Mouse (Mus musculus) midbrain, embryonic 12.5 days (tissue): ENCODE measurements around the gene Mpzl1. TPM values are rescaled to one million over a fixed set of nuclear protein-coding genes. Genes with fewer than 3 reads are reported as not detected.
A peak's percentile ranks its signal among the peaks of the same experiment; 100 is the strongest.

Experiments used
- ATAC-seq: fragments of 200-750 bp; cut with Nextera tagmentation; 2 replicates; pipeline ENCODE4 v1.8.0; 2017; ENCODE audit warnings: low read depth, moderate TSS enrichment, moderate library complexity; ENCODE audit not compliant: low FRiP score
- H3K27ac ChIP-seq: fragments of 300-500 bp; sonication (generic); replicated peaks from 2 replicates; pipeline ENCODE4 v1.5.1; 2016; ENCODE audit warnings: mild to moderate bottlenecking
- H3K27me3 ChIP-seq: fragments of 300-500 bp; sonication (generic); 2 replicates; pipeline ENCODE4 v1.6.1; 2016; ENCODE audit warnings: mild to moderate bottlenecking
- H3K36me3 ChIP-seq: fragments of 300-500 bp; sonication (generic); 2 replicates; pipeline ENCODE4 v1.6.1; 2016
- H3K4me1 ChIP-seq: fragments of 300-500 bp; sonication (generic); 2 replicates; pipeline ENCODE4 v1.6.1; 2016
- H3K4me2 ChIP-seq: fragments of 300-500 bp; sonication (generic); replicated peaks from 2 replicates; pipeline ENCODE4 v1.6.1; 2016; ENCODE audit warnings: mild to moderate bottlenecking, moderate library complexity
- H3K4me3 ChIP-seq: fragments of 300-500 bp; sonication (generic); 2 replicates; pipeline ENCODE4 v1.5.1; 2016; ENCODE audit warnings: mild to moderate bottlenecking
- H3K9ac ChIP-seq: fragments of 300-500 bp; sonication (generic); replicated peaks from 2 replicates; pipeline ENCODE4 v1.6.1; 2016; ENCODE audit warnings: mild to moderate bottlenecking, moderate library complexity
- H3K9me3 ChIP-seq: fragments of 300-500 bp; sonication (generic); 2 replicates; pipeline ENCODE4 v1.6.1; 2016; ENCODE audit warnings: mild to moderate bottlenecking
- WGBS: fragments of 180-500 bp; shearing (Covaris S2); methylation state at CpG from one replicate; pipeline ENCODE4 v1.1.7; 2016; 5-methylcytosine and 5-hydroxymethylcytosine counted together
- polyA plus RNA-seq: library from polyadenylated mRNA; unstranded; fragments of >200 nt; fragmentation: Nextera tagmentation; extraction: Ambion mirVana; gene quantifications from 2 replicates; pipeline ENCODE4 v1.2.1, GENCODE M21; 2016

The Mpzl1 gene
- polyA plus RNA-seq, 1 experiment from 2014 or later = 133 TPM

GRCm38 (mm10) chr1:165668904-165669303 lies 34.6 kb upstream of the Mpzl1 start:
- H3K27ac ChIP-seq = no peak overlapping the region
- no peak overlapping the region for H3K9ac ChIP-seq
- no peak overlapping the region for H3K4me3 ChIP-seq
- 77% methylated on average over 4 of the region's 4 CpGs for WGBS
- 0 out of 2 replicates have a peak, but pooled peaks cover 3% of the 10 kb centered on the region for H3K4me1 ChIP-seq
- no peaks in the 10 kb centered on the region for H3K9me3 ChIP-seq
- no peak overlapping the region for H3K4me2 ChIP-seq
- no peaks in the 10 kb centered on the region for H3K36me3 ChIP-seq
- no peaks in the 10 kb centered on the region for H3K27me3 ChIP-seq
- no peak for ATAC-seq

GRCm38 (mm10) chr1:165667380-165667779 lies 33.0 kb upstream of the Mpzl1 start:
- Histone ChIP-seq H3K27me3 (0 out of 2 replicates have a peak, but pooled peaks cover 3% of the 10 kb centered on the region), H3K36me3 (no peaks in the 10 kb centered on the region), H3K9ac (no peak overlapping the region), H3K4me2 (no peak overlapping the region), H3K9me3 (no peaks in the 10 kb centered on the region), H3K4me3 (no peak overlapping the region), H3K27ac (no peak overlapping the region), H3K4me1 (peaks cover 17% of the 10 kb centered on the region)
- 59% methylated on average over 13 of the region's 13 CpGs for WGBS
- no peak for ATAC-seq

GRCm38 (mm10) chr1:165666944-165667343 lies 32.6 kb upstream of the Mpzl1 start:
- 89% methylated on average over 6 of the region's 6 CpGs for WGBS
- Histone ChIP-seq H3K4me2 (no peak overlapping the region), H3K36me3 (no peaks in the 10 kb centered on the region), H3K4me1 (peaks cover 17% of the 10 kb centered on the region), H3K4me3 (no peak overlapping the region), H3K9ac (no peak overlapping the region), H3K9me3 (no peaks in the 10 kb centered on the region), H3K27me3 (0 out of 2 replicates have a peak, but pooled peaks cover 3% of the 10 kb centered on the region), H3K27ac (no peak overlapping the region)
- no peak for ATAC-seq

DNA sequence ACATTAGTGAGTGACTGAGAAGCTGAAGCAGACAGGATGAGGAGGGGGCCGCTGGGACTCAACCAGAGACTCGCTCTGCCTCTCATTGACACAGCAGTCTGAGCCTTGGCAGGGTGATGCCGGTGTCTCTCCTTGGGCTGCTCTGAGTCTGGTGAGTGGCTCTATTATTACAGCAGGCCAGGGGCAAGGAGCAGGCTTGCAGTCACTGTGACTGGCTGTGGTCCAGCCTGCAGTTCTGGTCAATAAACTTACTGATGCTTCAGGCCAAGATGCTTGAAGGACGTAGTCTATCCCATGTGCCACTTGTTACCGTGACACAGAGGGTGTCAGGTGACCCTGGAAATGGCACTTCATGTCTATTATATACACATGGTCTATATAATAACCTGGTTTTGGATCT lies 31.4 kb upstream of the Mpzl1 start:
- no peak overlapping the region for H3K4me2 ChIP-seq
- ATAC-seq = no peak
- H3K4me1 ChIP-seq = peaks cover 17% of the 10 kb centered on the region
- 89% methylated on average over 5 of the region's 5 CpGs for WGBS
- no peak overlapping the region for H3K27ac ChIP-seq
- H3K9me3 ChIP-seq = no peaks in the 10 kb centered on the region
- H3K4me3 ChIP-seq = no peak overlapping the region
- H3K36me3 ChIP-seq = no peaks in the 10 kb centered on the region
- H3K27me3 ChIP-seq = 0 out of 2 replicates have a peak, but pooled peaks cover 10% of the 10 kb centered on the region
- no peak overlapping the region for H3K9ac ChIP-seq

DNA sequence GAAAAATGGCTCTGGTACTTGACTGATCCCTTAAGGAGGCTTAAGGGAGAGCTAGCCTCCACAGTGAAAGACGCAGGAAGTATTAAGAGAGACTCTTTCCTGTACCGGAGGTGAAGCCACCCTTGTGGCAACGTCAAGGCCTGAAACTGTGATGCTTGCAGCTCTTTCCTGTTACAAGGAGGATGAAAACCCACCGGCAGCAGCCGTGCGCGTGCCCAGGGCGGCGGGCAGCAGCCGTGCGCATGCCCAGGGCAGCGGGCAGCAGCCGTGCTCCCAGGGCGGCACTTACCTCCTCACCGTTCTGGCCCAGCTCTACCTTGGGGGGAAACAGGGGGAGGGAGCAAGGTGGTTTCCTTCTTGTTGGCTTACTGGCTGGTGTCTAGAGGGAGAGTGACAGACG lies 28.9 kb upstream of the Mpzl1 start:
- 79% methylated on average over 16 of the region's 16 CpGs for WGBS

DNA sequence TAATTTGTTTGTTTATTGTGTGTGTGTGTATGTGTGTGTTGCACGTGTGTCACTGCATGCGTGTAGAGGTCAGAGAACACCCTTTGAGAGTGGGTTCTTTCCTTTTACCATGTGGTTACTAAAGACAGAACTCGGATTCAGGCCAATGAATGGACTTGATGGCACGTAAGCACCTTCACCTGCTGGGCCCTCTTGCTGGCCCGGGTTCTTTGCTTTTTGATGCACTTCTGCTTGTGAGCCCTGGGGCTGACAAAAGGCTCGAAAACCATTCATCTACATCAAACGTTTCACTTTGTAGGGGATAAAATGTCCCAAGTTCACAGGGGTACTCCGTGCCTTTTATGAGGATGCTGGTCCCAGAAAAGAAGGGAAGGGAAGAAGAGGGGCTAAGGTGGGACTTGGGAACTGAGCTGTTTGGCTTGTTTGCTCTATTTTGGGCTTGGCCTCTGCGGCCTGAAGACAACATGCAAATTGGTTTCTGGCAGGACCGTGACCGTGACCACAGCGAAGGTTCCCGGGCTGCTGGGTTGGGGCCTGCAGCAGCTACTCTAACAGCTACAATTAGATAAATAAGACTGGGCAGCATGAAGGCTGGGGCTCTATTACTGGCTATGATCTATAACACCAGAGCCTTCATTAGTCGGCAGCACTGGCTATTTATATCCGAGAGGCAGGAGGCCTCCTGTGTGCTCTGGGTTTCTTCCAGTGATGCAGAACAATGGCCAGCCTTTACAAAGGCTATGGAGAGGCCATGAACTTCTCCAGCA lies 28.3 kb upstream of the Mpzl1 start:
- H3K36me3 ChIP-seq = no peaks in the 10 kb centered on the region
- H3K4me1 ChIP-seq = peaks cover 14% of the 10 kb centered on the region
- 51% methylated on average over 15 of the region's 15 CpGs for WGBS
- H3K27ac ChIP-seq = 0 out of 2 replicates have a peak overlapping the region, but pooled peaks have one; percentile 25
- no peaks in the 10 kb centered on the region for H3K9me3 ChIP-seq
- no peak overlapping the region for H3K9ac ChIP-seq
- ATAC-seq = no peak
- H3K4me2 ChIP-seq = no peak overlapping the region
- H3K27me3 ChIP-seq = 0 out of 2 replicates have a peak, but pooled peaks cover 10% of the 10 kb centered on the region
- H3K4me3 ChIP-seq = no peak overlapping the region

More for the DNA sequence above, 28.9 kb upstream of the Mpzl1 start:
- Histone ChIP-seq H3K9ac (no peak overlapping the region), H3K4me2 (no peak overlapping the region), H3K4me3 (no peak overlapping the region), H3K27ac (0 out of 2 replicates have a peak overlapping the region, but pooled peaks have one; percentile 25), H3K9me3 (no peaks in the 10 kb centered on the region), H3K36me3 (no peaks in the 10 kb centered on the region), H3K4me1 (peaks cover 14% of the 10 kb centered on the region), H3K27me3 (0 out of 2 replicates have a peak, but pooled peaks cover 10% of the 10 kb centered on the region)
- no peak for ATAC-seq

- WGBS = 85% methylated on average over 6 of the region's 6 CpGs
- Histone ChIP-seq H3K36me3 (no peaks in the 10 kb centered on the region), H3K9ac (no peak overlapping the region), H3K27ac (no peak overlapping the region), H3K9me3 (no peaks in the 10 kb centered on the region), H3K4me2 (no peak overlapping the region), H3K4me3 (no peak overlapping the region), H3K4me1 (peaks cover 14% of the 10 kb centered on the region), H3K27me3 (0 out of 2 replicates have a peak, but pooled peaks cover 10% of the 10 kb centered on the region)
- no peak for ATAC-seq
These were observed 27.4 kb upstream of the Mpzl1 start for GRCm38 (mm10) chr1:165661725-165662124.

DNA sequence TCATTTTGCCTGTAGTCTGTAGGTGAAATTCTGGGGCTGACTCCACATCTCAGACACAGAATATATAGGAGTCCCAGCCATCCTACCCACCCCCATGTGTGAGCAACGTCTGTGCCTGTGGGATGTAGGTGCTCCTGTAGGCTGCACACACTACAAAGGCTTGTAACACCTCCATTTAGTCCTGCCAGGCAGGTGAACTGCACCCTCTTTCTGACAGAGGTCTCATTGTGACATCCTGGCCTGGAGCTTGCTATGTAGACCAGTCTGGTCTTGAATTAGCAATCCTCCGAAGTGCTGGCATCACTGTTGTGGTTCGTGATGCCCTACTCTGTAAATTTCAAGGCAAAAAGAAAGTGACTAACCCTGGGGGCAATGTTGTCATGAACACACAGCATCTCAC lies 26.9 kb upstream of the Mpzl1 start:
- H3K9ac ChIP-seq = no peak overlapping the region
- 52% methylated on average over 3 of the region's 3 CpGs for WGBS
- H3K27me3 ChIP-seq = 0 out of 2 replicates have a peak, but pooled peaks cover 10% of the 10 kb centered on the region
- H3K9me3 ChIP-seq = no peaks in the 10 kb centered on the region
- H3K27ac ChIP-seq = no peak overlapping the region
- H3K4me2 ChIP-seq = no peak overlapping the region
- no peak for ATAC-seq
- no peaks in the 10 kb centered on the region for H3K36me3 ChIP-seq
- H3K4me1 ChIP-seq = peaks cover 14% of the 10 kb centered on the region
- H3K4me3 ChIP-seq = no peak overlapping the region

DNA sequence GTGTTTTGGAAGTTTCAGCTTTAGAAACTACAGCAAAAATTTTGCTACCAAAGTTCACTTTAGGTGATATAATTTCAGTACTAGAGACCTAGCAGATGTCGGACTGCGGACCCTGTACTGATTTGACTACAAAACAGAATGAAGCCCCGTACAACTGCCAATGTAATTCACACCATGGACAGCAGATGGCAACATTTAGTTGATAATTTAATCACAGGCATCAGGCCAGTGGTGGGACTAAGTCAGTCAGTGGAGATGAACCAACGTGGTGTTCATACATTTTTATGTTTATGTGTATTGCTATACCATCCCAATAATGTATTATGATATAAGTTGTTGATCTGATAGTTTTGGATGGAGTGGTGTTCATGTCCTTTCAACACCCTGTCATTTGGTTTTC lies 26.4 kb upstream of the Mpzl1 start:
- no peak overlapping the region for H3K4me2 ChIP-seq
- no peak overlapping the region for H3K9ac ChIP-seq
- 0 out of 2 replicates have a peak, but pooled peaks cover 10% of the 10 kb centered on the region for H3K27me3 ChIP-seq
- 20% methylated on average over 4 of the region's 4 CpGs for WGBS
- H3K4me3 ChIP-seq = no peak overlapping the region
- no peaks in the 10 kb centered on the region for H3K36me3 ChIP-seq
- H3K9me3 ChIP-seq = no peaks in the 10 kb centered on the region
- ATAC-seq = peak; percentile 38
- H3K4me1 ChIP-seq = peaks cover 14% of the 10 kb centered on the region
- H3K27ac ChIP-seq = no peak overlapping the region

GRCm38 (mm10) chr1:165658602-165659001 lies 24.3 kb upstream of the Mpzl1 start:
- Histone ChIP-seq H3K27me3 (0 out of 2 replicates have a peak, but pooled peaks cover 10% of the 10 kb centered on the region), H3K9me3 (no peaks in the 10 kb centered on the region), H3K4me1 (peaks cover 12% of the 10 kb centered on the region), H3K9ac (no peak overlapping the region), H3K4me3 (no peak overlapping the region), H3K36me3 (no peaks in the 10 kb centered on the region), H3K4me2 (no peak overlapping the region), H3K27ac (no peak overlapping the region)
- WGBS = 33% methylated on average over 5 of the region's 5 CpGs
- 0 out of 2 replicates have a peak, but pooled peaks have one; percentile 57 for ATAC-seq

- H3K27me3 ChIP-seq = no peaks in the 10 kb centered on the region
- ATAC-seq = no peak
- H3K27ac ChIP-seq = no peak overlapping the region
- no peaks in the 10 kb centered on the region for H3K9me3 ChIP-seq
- no peak overlapping the region for H3K9ac ChIP-seq
- H3K4me1 ChIP-seq = no peaks in the 10 kb centered on the region
- no peaks in the 10 kb centered on the region for H3K36me3 ChIP-seq
- WGBS = 94% methylated on average over 14 of the region's 14 CpGs
- H3K4me2 ChIP-seq = no peak overlapping the region
- H3K4me3 ChIP-seq = no peak overlapping the region
These were observed 21.1 kb upstream of the Mpzl1 start for GRCm38 (mm10) chr1:165655482-165655881.

DNA sequence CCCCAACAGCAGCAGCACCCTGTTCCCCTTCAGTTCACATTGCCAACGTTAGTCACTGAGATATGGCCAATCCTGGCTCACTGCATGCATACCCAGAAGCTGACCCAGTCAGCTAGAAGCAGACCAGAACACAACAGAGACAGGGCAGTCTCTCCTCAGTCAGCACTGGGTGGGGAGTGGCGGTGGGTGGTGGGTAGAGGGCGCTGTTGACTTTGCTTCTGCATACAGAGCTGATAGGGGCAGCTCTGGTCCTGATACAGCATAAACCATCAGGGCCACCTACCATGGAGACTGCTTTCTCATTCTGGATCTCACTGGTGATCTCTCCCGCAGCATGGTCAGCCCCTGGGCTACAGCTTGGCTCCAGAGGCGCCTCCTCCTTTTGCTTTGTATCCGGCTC lies 20.7 kb upstream of the Mpzl1 start:
- Histone ChIP-seq H3K4me2 (no peak overlapping the region), H3K9me3 (no peaks in the 10 kb centered on the region), H3K27ac (no peak overlapping the region), H3K4me1 (no peaks in the 10 kb centered on the region), H3K27me3 (no peaks in the 10 kb centered on the region), H3K4me3 (no peak overlapping the region), H3K36me3 (no peaks in the 10 kb centered on the region), H3K9ac (no peak overlapping the region)
- ATAC-seq = no peak
- WGBS = 66% methylated on average over 6 of the region's 6 CpGs
